Mouse (Mus musculus): ENCODE data around the gene Kmt2c. TPM values are rescaled to one million over a fixed set of nuclear protein-coding genes. Genes with fewer than 3 reads are reported as not detected.

Gene Kmt2c
- total and polyA plus RNA-seq, 3 experiments, result 23.8 to 34.0 (median 26.2) TPM

GRCm38 (mm10) chr5:25296830-25297229 lies 201.8 kb downstream of the Kmt2c start (continued):
- TF ChIP-seq RCOR1 (IDR thresholded peaks at IDR 0.05; ENCODE audit: low read depth, low read length), result peak; percentile 98
- no peak for TF ChIP-seq ZMIZ1 (IDR thresholded peaks at IDR 0.05; ENCODE audit: low read depth, low read length)
- no peak for TF ChIP-seq CTCF (IDR thresholded peaks at IDR 0.05 in 2 of 3, conservative IDR thresholded peaks at IDR 0.05 in 1 of 3; ENCODE audit: control insufficient read depth in 1 of 3, insufficient read depth in 1 of 3, low read depth in 2 of 3, low read length in 3 of 3, poor library complexity in 1 of 3, severe bottlenecking in 1 of 3)
- TF ChIP-seq ELF1 (IDR thresholded peaks at IDR 0.05; ENCODE audit: low read depth, low read length), result no peak
- TF ChIP-seq NELFE (IDR thresholded peaks at IDR 0.05; ENCODE audit: low read depth, low read length), result no peak
- no peak for TF ChIP-seq MAFK (IDR thresholded peaks at IDR 0.05; ENCODE audit: borderline replicate concordance, low read depth, low read length)
- peak; percentile 63 for TF ChIP-seq TAL1 (IDR thresholded peaks at IDR 0.05; ENCODE audit: low read length)
- TF ChIP-seq POLR2AphosphoS2 (IDR thresholded peaks at IDR 0.05; ENCODE audit: low read length), result no peak
- TF ChIP-seq MYC (IDR thresholded peaks at IDR 0.05; ENCODE audit: low read depth, low read length), result no peak
- TF ChIP-seq ETS1 (IDR thresholded peaks at IDR 0.05; ENCODE audit: low read depth, low read length), result peak; percentile 43; the same call in 1 of the 2 replicates
- TF ChIP-seq CHD1 (IDR thresholded peaks at IDR 0.05; ENCODE audit: low read depth, low read length), result no peak
- no peak for TF ChIP-seq E2F4 (IDR thresholded peaks at IDR 0.05; ENCODE audit: borderline replicate concordance, low read depth, low read length)

- Histone ChIP-seq H3K79me2 (ENCODE audit: control insufficient read depth, insufficient read depth, low read length, poor library complexity) (no peaks in the 10 kb centered on the region), H3K4me3 (ENCODE audit: control insufficient read depth in 1 of 2, insufficient read depth in 1 of 2, low read depth in 2 of 2, low read length in 2 of 2) (no peak overlapping the region), H3K27me3 (ENCODE audit: control insufficient read depth in 1 of 2, insufficient read depth in 2 of 2, low read length in 2 of 2) (no peaks in the 10 kb centered on the region), H3K4me1 (ENCODE audit: control insufficient read depth in 1 of 2, insufficient read depth in 2 of 2, low read length in 2 of 2) (no peaks in the 10 kb centered on the region), H3K9ac (ENCODE audit: control insufficient read depth, low read depth, low read length, poor library complexity, severe bottlenecking) (no peak overlapping the region), H3K36me3 (ENCODE audit: control insufficient read depth in 1 of 2, insufficient read depth in 2 of 2, low read length in 2 of 2) (peaks cover 0 to 36% of the 10 kb centered on the region in 2 experiments; a peak in 2 of 4 replicates), H3K9me3 (replicated peaks; ENCODE audit: insufficient read depth, low read length) (no peaks in the 10 kb centered on the region), H3K27ac (ENCODE audit: control insufficient read depth, low read depth, low read length) (no peak overlapping the region)
- no peak for DNase-seq (ENCODE audit: low read depth, low spot score)
- TF ChIP-seq CTCF (IDR thresholded peaks at IDR 0.05 in 2 of 3, conservative IDR thresholded peaks at IDR 0.05 in 1 of 3; ENCODE audit: control insufficient read depth in 1 of 3, insufficient read depth in 1 of 3, low read depth in 2 of 3, low read length in 3 of 3, poor library complexity in 1 of 3, severe bottlenecking in 1 of 3), result no peak
- TF ChIP-seq MYC (IDR thresholded peaks at IDR 0.05; ENCODE audit: low read depth, low read length), result no peak
- TF ChIP-seq GABPA (IDR thresholded peaks at IDR 0.05; ENCODE audit: low read depth, low read length), result no peak
- no peak for TF ChIP-seq SMC3 (IDR thresholded peaks at IDR 0.05; ENCODE audit: low read depth, low read length)
- no peak for TF ChIP-seq TAL1 (IDR thresholded peaks at IDR 0.05; ENCODE audit: low read length)
These were observed 214.6 kb downstream of the Kmt2c start for GRCm38 (mm10) chr5:25283988-25284387.

- Histone ChIP-seq H3K9ac (ENCODE audit: control insufficient read depth, low read depth, low read length, poor library complexity, severe bottlenecking) (no peak overlapping the region), H3K4me3 (ENCODE audit: control insufficient read depth in 1 of 2, insufficient read depth in 1 of 2, low read depth in 2 of 2, low read length in 2 of 2) (no peak overlapping the region), H3K27me3 (ENCODE audit: control insufficient read depth in 1 of 2, insufficient read depth in 2 of 2, low read length in 2 of 2) (no peaks in the 10 kb centered on the region), H3K36me3 (ENCODE audit: control insufficient read depth in 1 of 2, insufficient read depth in 2 of 2, low read length in 2 of 2) (peaks cover 2 to 31% of the 10 kb centered on the region in 2 experiments; a peak in 3 of 4 replicates), H3K4me1 (ENCODE audit: control insufficient read depth in 1 of 2, insufficient read depth in 2 of 2, low read length in 2 of 2) (peaks cover 2 to 4% of the 10 kb centered on the region in 2 experiments; a peak in 2 of 4 replicates), H3K27ac (ENCODE audit: control insufficient read depth, low read depth, low read length) (no peak overlapping the region), H3K79me2 (ENCODE audit: control insufficient read depth, insufficient read depth, low read length, poor library complexity) (no peaks in the 10 kb centered on the region), H3K9me3 (replicated peaks; ENCODE audit: insufficient read depth, low read length) (no peaks in the 10 kb centered on the region)
- DNase-seq (ENCODE audit: low read depth, low spot score), result no peak
- TF ChIP-seq ETS1 (IDR thresholded peaks at IDR 0.05; ENCODE audit: low read depth, low read length) (no peak), MAX (IDR thresholded peaks at IDR 0.05; ENCODE audit: low read length) (no peak), ZNF384 (IDR thresholded peaks at IDR 0.05; ENCODE audit: low read depth, low read length) (no peak), POLR2A (IDR thresholded peaks at IDR 0.05; ENCODE audit: control insufficient read depth in 1 of 2, insufficient read depth in 1 of 2, low read depth in 1 of 2, low read length in 2 of 2, poor library complexity in 1 of 2) (no peak), EP300 (IDR thresholded peaks at IDR 0.05; ENCODE audit: low read depth in 1 of 2, low read length in 2 of 2) (no peak), NRF1 (IDR thresholded peaks at IDR 0.05; ENCODE audit: insufficient read depth, low read depth, low read length, poor library complexity, severe bottlenecking) (no peak), JUND (IDR thresholded peaks at IDR 0.05; ENCODE audit: low read depth, low read length) (no peak), USF2 (IDR thresholded peaks at IDR 0.05; ENCODE audit: borderline replicate concordance in 1 of 2, insufficient read depth in 1 of 2, low read depth in 1 of 2, low read length in 2 of 2) (no peak), GABPA (IDR thresholded peaks at IDR 0.05; ENCODE audit: low read depth, low read length) (no peak), MYB (IDR thresholded peaks at IDR 0.05; ENCODE audit: low read depth, low read length) (no peak), ZKSCAN1 (IDR thresholded peaks at IDR 0.05; ENCODE audit: low read depth, low read length) (no peak), SIN3A (IDR thresholded peaks at IDR 0.05; ENCODE audit: low read length) (no peak), TCF12 (IDR thresholded peaks at IDR 0.05; ENCODE audit: low read depth, low read length) (no peak), BHLHE40 (IDR thresholded peaks at IDR 0.05; ENCODE audit: borderline replicate concordance, low read depth, low read length) (no peak)
These were observed 222.2 kb downstream of the Kmt2c start for GRCm38 (mm10) chr5:25276365-25276764.
